Mouse (Mus musculus): ENCODE results near the gene Ms4a10.

GRCm38 (mm10) chr19:10965721-10966120 lies 8.7 kb downstream of the Ms4a10 start:
- no peak for TF ChIP-seq POLR2A (IDR thresholded peaks at IDR 0.05; ENCODE audit: low read depth, low read length)
- TF ChIP-seq CTCF (IDR thresholded peaks at IDR 0.05; ENCODE audit: borderline replicate concordance, insufficient read depth, low read length) = no peak

All from embryonic fibroblast, embryonic 13.5 days (primary cell).